Mouse (Mus musculus) heart, postnatal 0 days (tissue): Measurements from ENCODE around the gene Myzap. TPM values are rescaled to one million over a fixed set of nuclear protein-coding genes. Genes with fewer than 3 reads are reported as not detected.
A peak's percentile ranks its signal among the peaks of the same experiment; 100 is the strongest.
"Not testable (repeated sequence)": the region's sequence is repeated elsewhere in the genome, so short reads cannot be mapped to it uniquely, and the experiment has no call there.

Experiments used
- ATAC-seq: fragments of 200-750 bp; cut with Nextera tagmentation; 2 replicates; pipeline ENCODE4 v1.8.0; 2017; ENCODE audit warnings: low read depth, moderate number of reproducible peaks, moderate library complexity; ENCODE audit not compliant: insufficient read depth
- DNase-seq: peaks from one replicate; pipeline ENCODE4 v3.0.0-alpha.2; 2016; ENCODE audit warnings: low spot score
- H3K27ac ChIP-seq: fragments of 300-500 bp; sonication (generic); 2 replicates; pipeline ENCODE4 v1.5.1; 2014; ENCODE audit warnings: low read depth, mild to moderate bottlenecking
- H3K27me3 ChIP-seq: fragments of 300-500 bp; sonication (generic); 2 replicates; pipeline ENCODE4 v1.6.1; 2014; ENCODE audit warnings: low read length, mixed read lengths; ENCODE audit not compliant: control insufficient read depth, insufficient read depth
- H3K36me3 ChIP-seq: fragments of 300-500 bp; sonication (generic); replicated peaks from 2 replicates; pipeline ENCODE4 v1.6.1; 2014; ENCODE audit warnings: low read length, mixed read lengths; ENCODE audit not compliant: control insufficient read depth, insufficient read depth
- H3K4me1 ChIP-seq: fragments of 300-500 bp; sonication (generic); 2 replicates; pipeline ENCODE4 v1.6.1; 2014; ENCODE audit warnings: antibody characterized with exemption; ENCODE audit not compliant: control insufficient read depth, insufficient read depth
- H3K4me2 ChIP-seq: fragments of 300-500 bp; sonication (generic); 2 replicates; pipeline ENCODE4 v1.6.1; 2014; ENCODE audit warnings: low read depth, mild to moderate bottlenecking, low read length, moderate library complexity
- H3K4me3 ChIP-seq: fragments of 300-500 bp; sonication (generic); 2 replicates; pipeline ENCODE4 v1.5.1; 2014; ENCODE audit warnings: low read depth, low read length
- H3K9ac ChIP-seq: fragments of 300-500 bp; sonication (generic); replicated peaks from 2 replicates; pipeline ENCODE4 v1.6.1; 2014; ENCODE audit warnings: low read depth, low read length, mixed read lengths
- H3K9me3 ChIP-seq: fragments of 300-500 bp; sonication (generic); replicated peaks from 2 replicates; pipeline ENCODE4 v1.6.1; 2016; ENCODE audit warnings: low read length; ENCODE audit not compliant: control insufficient read depth
- CTCF ChIP-seq: IDR thresholded peaks from 2 replicates; pipeline ENCODE4 v1.5.1; 2016; ENCODE audit warnings: antibody characterized with exemption, control low read depth, low read depth
- EP300 ChIP-seq: IDR thresholded peaks from 2 replicates; pipeline ENCODE4 v1.6.1; 2016; ENCODE audit warnings: antibody characterized with exemption, low read depth
- WGBS: fragments of 180-500 bp; shearing (Covaris S2); extraction: QIAGEN DNeasy Blood & Tissue Kit; methylation state at CpG from one replicate; pipeline ENCODE4 v1.1.7; 2014; 5-methylcytosine and 5-hydroxymethylcytosine counted together
- polyA plus RNA-seq: library from polyadenylated mRNA; unstranded; fragments of >200 nt; fragmentation: Nextera tagmentation; extraction: Ambion mirVana; gene quantifications from 2 replicates; pipeline ENCODE4 v1.2.1, GENCODE M21; 2015
- total RNA-seq: library from RNA; depleted of rRNA; stranded (reverse); fragments of >200 nt; gene quantifications from 2 replicates; pipeline ENCODE4 v1.2.3, GENCODE M21; 2014; ENCODE audit warnings: low replicate concordance

Myzap gene
- total and polyA plus RNA-seq, 2 experiments from 2014 or later, result 196 to 341 TPM

DNA sequence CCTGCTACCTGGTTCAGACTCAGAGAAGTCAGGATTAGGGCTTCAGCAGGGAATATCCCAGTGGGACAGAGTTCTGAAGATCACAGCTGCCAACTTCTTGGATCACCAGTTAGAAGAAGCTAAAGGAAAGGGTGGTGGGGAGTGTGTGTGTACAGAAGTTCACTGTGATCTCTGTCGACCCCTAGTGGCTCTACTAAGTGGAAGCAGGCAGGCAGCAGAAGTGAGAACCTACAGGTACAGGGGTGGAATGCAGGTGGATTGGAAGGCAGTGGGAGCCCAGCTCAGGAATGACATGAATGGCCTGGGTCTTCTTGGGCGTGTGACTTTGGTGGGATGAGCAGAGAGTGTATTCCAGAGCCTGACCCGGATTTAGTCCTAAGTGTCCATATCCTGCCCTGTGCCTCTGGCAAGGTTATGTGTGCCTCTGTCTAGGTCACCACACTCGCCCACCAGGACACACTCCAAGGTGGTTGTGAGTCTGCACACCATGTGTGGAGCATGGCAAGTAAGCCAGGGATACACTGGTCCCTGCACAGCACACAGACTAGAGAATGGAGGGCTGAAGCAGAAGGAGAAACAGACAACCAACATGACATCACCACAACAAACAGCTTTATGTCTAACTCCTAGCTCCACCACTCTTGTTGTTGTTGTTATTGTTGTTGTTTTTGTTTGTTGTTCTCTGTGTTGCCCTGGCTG lies 31.9 kb upstream of the Myzap start:
- Histone ChIP-seq H3K4me3 (no peak overlapping the region), H3K36me3 (0 out of 2 replicates have a peak, but pooled peaks cover 5% of the 10 kb centered on the region), H3K4me1 (peaks cover 18% of the 10 kb centered on the region), H3K4me2 (no peak overlapping the region), H3K27ac (peak overlapping the region; percentile 80; the same call in 1 of the 2 replicates), H3K9me3 (no peaks in the 10 kb centered on the region), H3K27me3 (no peaks in the 10 kb centered on the region), H3K9ac (no peak overlapping the region)
- TF ChIP-seq CTCF, result peak; percentile 87
- TF ChIP-seq EP300, result no peak
- 36% methylated on average over 4 of the region's 4 CpGs for WGBS
- ATAC-seq (peak; percentile 58; the same call in 1 of the 2 replicates), DNase-seq (peak; percentile 83)

DNA sequence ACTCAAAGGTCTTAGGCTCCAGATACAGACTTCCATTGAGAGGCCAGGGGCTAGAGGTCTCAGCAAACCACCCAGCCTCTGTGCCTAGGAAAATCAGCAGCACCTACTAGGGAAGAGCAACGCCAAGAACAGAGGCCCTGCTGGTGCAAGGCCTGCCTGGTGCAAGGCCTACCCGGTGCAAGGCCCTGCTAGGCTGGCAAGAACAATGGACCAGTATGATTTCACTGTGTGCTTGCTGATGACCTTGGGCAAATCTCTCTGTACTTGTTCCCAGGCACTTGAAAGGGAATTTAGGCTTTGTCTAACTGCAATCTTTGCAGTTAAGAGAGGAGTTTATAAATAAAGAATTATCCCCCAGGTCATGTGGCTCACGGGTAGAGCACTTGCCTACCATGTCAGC lies 30.4 kb upstream of the Myzap start:
- DNase-seq, result peak; percentile 45
- H3K36me3 ChIP-seq, result 0 out of 2 replicates have a peak, but pooled peaks cover 5% of the 10 kb centered on the region
- H3K4me3 ChIP-seq, result no peak overlapping the region
- H3K27ac ChIP-seq, result peak overlapping the region; percentile 80
- peak; percentile 68 for ATAC-seq
- H3K27me3 ChIP-seq, result no peaks in the 10 kb centered on the region
- no peak overlapping the region for H3K4me2 ChIP-seq
- TF ChIP-seq EP300 (no peak), CTCF (no peak)
- no peaks in the 10 kb centered on the region for H3K9me3 ChIP-seq
- peaks cover 18% of the 10 kb centered on the region for H3K4me1 ChIP-seq
- WGBS, result 25% methylated on average over 3 of the region's 3 CpGs
- no peak overlapping the region for H3K9ac ChIP-seq

DNA sequence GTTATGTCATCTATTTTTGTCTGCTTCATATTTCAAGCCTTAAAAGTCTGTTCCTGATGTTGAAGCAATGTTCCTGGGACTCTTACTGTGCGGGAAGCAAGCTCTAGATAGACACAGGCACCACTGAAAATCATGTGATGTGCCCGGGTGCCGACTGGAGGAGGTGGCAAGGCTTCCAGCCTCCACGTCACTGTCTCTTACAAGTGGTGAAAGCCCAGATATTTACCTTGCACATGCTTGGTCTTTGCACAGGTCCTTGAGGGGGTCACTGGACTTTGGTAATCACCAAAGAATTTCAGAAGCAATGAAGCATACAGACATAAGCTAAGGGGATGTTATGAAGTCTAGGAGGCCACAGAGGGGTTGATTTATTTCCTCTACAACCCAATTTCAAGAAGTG lies 29.8 kb upstream of the Myzap start:
- 0 out of 2 replicates have a peak, but pooled peaks cover 5% of the 10 kb centered on the region for H3K36me3 ChIP-seq
- no peak overlapping the region for H3K4me2 ChIP-seq
- H3K4me3 ChIP-seq, result no peak overlapping the region
- H3K27ac ChIP-seq, result peak overlapping the region; percentile 80
- TF ChIP-seq CTCF, result no peak
- no peak for TF ChIP-seq EP300
- no peaks in the 10 kb centered on the region for H3K27me3 ChIP-seq
- 0 out of 2 replicates have a peak, but pooled peaks have one; percentile 7 for ATAC-seq
- H3K4me1 ChIP-seq, result peaks cover 18% of the 10 kb centered on the region
- no peak overlapping the region for H3K9ac ChIP-seq
- 37% methylated on average over 4 of the region's 4 CpGs for WGBS
- no peak for DNase-seq
- no peaks in the 10 kb centered on the region for H3K9me3 ChIP-seq

DNA sequence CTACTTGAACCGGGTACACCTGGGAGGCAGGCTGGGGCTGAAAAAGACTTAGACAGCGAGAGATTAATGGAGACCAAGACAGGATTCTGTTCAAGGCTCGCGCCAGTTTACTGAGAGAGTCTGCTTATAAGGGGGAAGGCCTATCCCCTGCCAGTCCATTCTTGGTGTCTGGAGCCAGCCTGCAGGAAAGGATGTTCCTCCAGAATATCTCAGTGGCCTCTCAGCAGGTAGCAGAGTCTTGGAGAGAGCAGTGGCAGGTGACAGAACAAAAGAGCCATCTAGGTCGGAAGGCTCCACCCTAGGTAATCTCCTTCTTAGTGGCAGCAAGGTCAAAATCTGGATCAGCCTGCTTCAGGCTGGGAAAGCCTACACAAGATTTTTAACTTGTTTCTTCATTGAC lies 28.0 kb upstream of the Myzap start:
- not testable (repeated sequence) for H3K27ac ChIP-seq, ATAC-seq, H3K4me2 ChIP-seq, H3K27me3 ChIP-seq, H3K36me3 ChIP-seq, DNase-seq, H3K9ac ChIP-seq, H3K9me3 ChIP-seq, H3K4me3 ChIP-seq
- peaks cover 18% of the 10 kb centered on the region for H3K4me1 ChIP-seq
- 86% methylated on average over 5 of the region's 5 CpGs for WGBS

DNA sequence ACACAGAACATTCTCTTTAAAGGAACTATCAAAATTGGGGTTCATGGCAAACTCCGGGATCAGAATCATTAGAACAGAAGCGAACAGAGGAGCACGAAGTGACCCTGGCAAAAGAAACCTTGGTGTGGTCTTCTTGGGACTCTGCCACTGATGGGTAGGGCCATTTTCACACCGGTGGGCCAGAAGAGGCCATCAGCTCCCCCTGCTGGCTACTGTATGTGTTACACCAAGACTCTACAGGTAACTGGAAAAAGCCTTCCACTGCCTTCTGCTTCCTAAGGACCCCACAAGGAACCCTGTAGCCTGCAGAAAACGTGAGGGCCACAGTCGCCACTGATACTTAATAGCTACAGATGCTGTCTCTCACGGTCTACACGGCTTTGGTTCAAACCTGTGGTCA lies 25.2 kb upstream of the Myzap start:
- peak; percentile 73 for TF ChIP-seq CTCF
- no peak for TF ChIP-seq EP300
- Histone ChIP-seq H3K9ac (no peak overlapping the region), H3K4me2 (no peak overlapping the region), H3K36me3 (no peaks in the 10 kb centered on the region), H3K27ac (no peak overlapping the region), H3K27me3 (no peaks in the 10 kb centered on the region), H3K4me1 (peaks cover 12% of the 10 kb centered on the region; the same call in 1 of the 2 replicates), H3K9me3 (no peaks in the 10 kb centered on the region), H3K4me3 (no peak overlapping the region)
- no peak for ATAC-seq
- no peak for DNase-seq
- WGBS, result 44% methylated on average over 8 of the region's 8 CpGs

DNA sequence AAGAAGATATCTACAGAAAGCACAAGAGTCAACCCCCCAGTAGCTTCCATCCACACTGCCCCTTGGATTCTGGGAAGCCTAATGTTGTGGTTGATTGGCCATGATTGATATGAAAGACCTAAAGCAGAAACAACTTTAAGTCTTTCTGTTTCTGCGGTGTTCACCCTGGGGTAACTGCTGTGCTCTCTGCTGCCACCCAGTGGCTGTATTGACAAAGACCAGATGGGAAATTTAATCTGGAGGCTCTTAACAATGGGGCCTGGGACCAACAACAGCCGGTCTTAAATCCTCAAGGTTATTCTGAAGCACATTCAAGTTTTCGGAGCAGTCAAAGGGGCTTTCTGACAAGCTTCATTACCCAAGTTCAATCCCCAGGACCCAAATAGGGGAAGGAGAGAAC lies 24.0 kb upstream of the Myzap start:
- Histone ChIP-seq H3K27me3 (no peaks in the 10 kb centered on the region), H3K36me3 (no peaks in the 10 kb centered on the region), H3K27ac (no peak overlapping the region), H3K4me2 (no peak overlapping the region), H3K9me3 (no peaks in the 10 kb centered on the region), H3K4me1 (peaks cover 14% of the 10 kb centered on the region), H3K4me3 (no peak overlapping the region), H3K9ac (no peak overlapping the region)
- DNase-seq, result peak; percentile 86
- 9% methylated on average over 3 of the region's 3 CpGs for WGBS
- TF ChIP-seq CTCF, result peak; percentile 93
- no peak for TF ChIP-seq EP300
- peak; percentile 66 for ATAC-seq
